Mouse (Mus musculus) forelimb bud, embryonic 11.5 days (tissue): ENCODE results near the gene Supt5.
A peak's percentile ranks its signal among the peaks of the same experiment; 100 is the strongest.

Experiments used
- DNase-seq: peaks from one replicate; pipeline ENCODE4 v3.0.0-alpha.2; 2012; ENCODE audit warnings: low read depth, low spot score

Supt5 gene

DNA sequence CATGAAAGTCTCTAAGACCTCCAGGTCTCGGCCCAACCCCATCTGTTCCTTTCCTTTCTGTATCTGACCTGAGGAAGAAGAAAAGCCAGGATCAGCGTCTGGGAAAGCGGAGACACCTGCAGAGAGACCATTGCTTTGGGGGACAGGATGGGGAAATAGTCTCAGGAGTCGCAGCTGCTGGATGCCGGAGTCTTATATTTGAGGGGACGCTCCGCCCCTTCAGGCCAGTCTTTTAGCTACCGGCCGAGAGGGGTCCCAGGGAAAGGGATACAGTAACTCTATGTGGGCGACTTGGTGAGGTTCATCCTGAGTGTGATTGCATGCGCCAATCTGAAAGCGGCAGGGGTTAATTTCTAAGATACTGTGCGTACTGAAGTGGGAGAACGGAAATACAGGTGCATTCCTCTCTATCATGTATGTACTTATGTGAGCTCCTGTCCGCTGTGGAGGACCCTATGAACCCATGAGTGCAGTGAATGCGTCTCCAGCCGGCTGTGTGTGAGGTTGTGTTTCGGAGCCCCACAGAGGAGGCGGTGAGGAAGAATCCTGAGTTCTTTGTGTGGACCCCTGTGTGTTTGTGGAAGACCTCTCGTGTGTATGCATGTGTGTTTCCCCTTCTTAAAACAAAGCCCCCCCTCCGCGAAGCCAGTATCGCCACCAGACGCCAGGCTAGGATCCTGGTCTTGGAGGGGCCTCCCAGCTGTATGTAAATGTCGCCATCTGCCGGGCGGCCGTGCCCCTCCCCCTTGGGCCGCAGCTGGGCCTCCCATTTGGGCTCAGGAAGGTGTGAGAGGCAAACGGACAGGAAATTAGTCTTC, 36.7 kb downstream of the Supt5 start, which contains the start of gene Dll3:
Gene Dll3 (minus strand): TSS at position 623 of the 818 bp plus-strand sequence.
- DNase-seq = peak; percentile 50

GRCm38 (mm10) chr7:28298837-28299625, 39.5 kb downstream of the Supt5 start:
- DNase-seq = peak; percentile 70

GRCm38 (mm10) chr7:28294481-28294880, 44.1 kb downstream of the Supt5 start:
- DNase-seq = peak; percentile 80

GRCm38 (mm10) chr7:28290638-28291590, 47.6 kb downstream of the Supt5 start, which contains the start of gene Selenov:
Selenov (minus strand) TSS chr7:28291186.
- DNase-seq = no peak

DNA sequence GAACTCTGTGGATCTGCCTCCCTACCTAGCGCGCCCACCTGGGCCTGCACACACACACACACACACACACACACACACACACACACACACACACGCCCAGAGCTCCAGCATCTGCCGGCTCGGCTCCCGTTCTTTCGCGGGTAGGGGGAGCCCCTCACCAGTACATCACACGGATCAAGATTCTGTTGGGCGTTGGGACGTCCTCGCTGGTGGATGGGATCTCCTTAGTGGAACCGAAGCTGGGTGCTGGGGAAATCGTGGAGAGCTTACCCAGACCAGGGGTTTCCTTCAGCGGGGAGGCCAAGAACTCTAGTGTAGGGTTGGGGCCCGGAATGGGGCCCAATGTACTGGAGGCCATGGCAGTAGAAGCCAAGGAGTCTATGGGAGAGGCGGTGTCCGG, 48.4 kb downstream of the Supt5 start:
- DNase-seq = no peak

GRCm38 (mm10) chr7:28280630-28281029, 57.9 kb downstream of the Supt5 start:
- DNase-seq = no peak

DNA sequence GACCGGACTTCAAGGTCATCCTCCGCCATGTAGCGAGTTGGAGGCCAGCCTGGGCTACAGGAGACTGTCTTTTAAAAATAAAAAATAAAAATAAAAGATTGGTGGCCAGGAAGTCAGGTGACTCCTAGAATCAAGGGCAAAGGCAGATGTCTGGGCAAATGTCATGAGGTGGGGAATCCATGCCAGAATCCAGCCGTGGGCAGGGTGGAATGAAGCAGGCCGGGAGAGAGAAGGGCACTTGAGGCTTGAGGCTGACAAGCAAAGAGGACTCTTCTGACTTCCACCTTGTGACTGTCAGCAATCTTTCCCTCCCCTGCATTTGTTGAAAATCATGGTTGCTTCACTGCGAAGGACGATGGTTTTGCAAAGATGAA, 60.3 kb downstream of the Supt5 start:
- DNase-seq = no peak

GRCm38 (mm10) chr7:28277615-28278278, 60.8 kb downstream of the Supt5 start, which contains the start of gene Eid2b:
Eid2b (plus strand) TSS chr7:28277739.
- peak; percentile 95 for DNase-seq

DNA sequence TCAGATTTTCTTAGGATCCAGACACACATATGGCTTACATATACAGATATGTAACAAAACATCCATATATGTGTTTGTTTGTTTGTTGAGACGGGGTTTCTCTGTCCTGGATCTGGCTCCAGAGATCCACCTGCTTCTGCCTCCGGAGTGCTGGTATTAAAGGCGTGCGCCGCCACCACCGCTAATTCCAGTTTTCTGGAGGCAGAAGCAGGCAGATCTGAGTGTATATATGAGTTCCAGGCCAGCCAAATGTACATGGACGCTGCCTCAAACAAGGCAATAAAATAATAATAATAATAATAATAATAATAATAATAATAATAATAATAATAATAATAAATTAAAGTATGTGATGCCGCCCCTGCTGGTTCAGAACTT, 61.3 kb downstream of the Supt5 start:
- DNase-seq = no peak

- no peak for DNase-seq
Observed at GRCm38 (mm10) chr7:28271761-28272160, 66.8 kb downstream of the Supt5 start.

DNA sequence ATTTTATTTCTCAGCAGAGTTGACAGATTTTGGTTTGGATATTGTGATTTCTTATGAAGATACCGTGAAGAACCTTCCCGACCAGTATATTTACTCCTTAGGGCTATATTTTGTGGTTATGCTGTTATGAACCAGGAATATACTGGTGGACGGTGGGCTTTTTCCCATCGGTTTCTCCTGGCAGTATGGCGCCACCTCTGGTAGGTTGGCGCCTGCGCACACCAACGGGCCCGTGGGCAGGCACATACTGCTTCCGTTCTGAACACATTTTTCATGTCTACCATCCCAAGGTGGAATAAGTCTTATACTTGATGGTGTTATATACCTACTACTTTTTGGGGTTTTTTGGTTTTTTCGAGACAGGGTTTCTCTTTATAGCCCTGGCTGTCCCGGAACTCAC, 69.2 kb downstream of the Supt5 start:
- DNase-seq = no peak

DNA sequence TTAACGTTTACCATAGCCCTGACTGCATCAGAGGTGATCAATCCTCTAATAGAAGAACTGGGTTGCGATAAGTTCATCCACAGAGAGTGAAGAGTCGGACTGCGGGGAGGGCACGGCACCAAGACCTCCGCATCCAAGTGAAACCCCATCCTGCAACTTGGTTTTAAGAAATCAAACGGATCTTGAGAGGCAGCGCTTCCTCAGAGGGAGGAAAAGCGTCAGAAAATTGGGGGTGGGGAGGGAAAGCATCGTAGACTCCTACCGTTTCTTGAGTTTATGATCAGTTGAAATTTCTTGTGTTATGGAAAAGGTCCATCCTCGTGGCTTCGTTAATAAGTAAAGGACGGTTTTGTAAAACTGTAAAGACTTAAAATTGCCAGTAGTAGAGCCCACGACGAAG, 70.0 kb downstream of the Supt5 start:
- DNase-seq = no peak

GRCm38 (mm10) chr7:28268042-28268531, 70.5 kb downstream of the Supt5 start:
- DNase-seq = peak; percentile 41

- DNase-seq = peak; percentile 92
Observed at GRCm38 (mm10) chr7:28267129-28268041, 71.2 kb downstream of the Supt5 start, which contains the start of gene Eid2. Eid2 (plus strand) TSS chr7:28267881.

- DNase-seq = no peak
Observed at GRCm38 (mm10) chr7:28265391-28265790, 73.2 kb downstream of the Supt5 start.
